Mouse (Mus musculus) embryonic facial prominence, embryonic 13.5 days (tissue): ENCODE results near the gene Sfi1. TPM values are rescaled to one million over a fixed set of nuclear protein-coding genes. Genes with fewer than 3 reads are reported as not detected.

Experiments used
- ATAC-seq: fragments of 200-750 bp; cut with Nextera tagmentation; 2 replicates; pipeline ENCODE4 v1.8.0; 2017; ENCODE audit warnings: low read depth; ENCODE audit not compliant: insufficient number of reproducible peaks, insufficient read depth, low FRiP score, low TSS enrichment
- H3K27ac ChIP-seq: fragments of 300-500 bp; sonication (generic); 2 replicates; pipeline ENCODE4 v1.5.1; 2015; ENCODE audit warnings: moderate library complexity, mild to moderate bottlenecking, inconsistent platforms
- H3K27me3 ChIP-seq: fragments of 300-500 bp; sonication (generic); 2 replicates; pipeline ENCODE4 v1.6.1; 2015; ENCODE audit warnings: mild to moderate bottlenecking, inconsistent platforms
- H3K36me3 ChIP-seq: fragments of 300-500 bp; sonication (generic); 2 replicates; pipeline ENCODE4 v1.6.1; 2015; ENCODE audit warnings: mild to moderate bottlenecking, inconsistent platforms
- H3K4me1 ChIP-seq: fragments of 300-500 bp; sonication (generic); 2 replicates; pipeline ENCODE4 v1.6.1; 2015; ENCODE audit warnings: inconsistent platforms
- H3K4me2 ChIP-seq: fragments of 300-500 bp; sonication (generic); 2 replicates; pipeline ENCODE4 v1.6.1; 2015; ENCODE audit warnings: moderate library complexity, mild to moderate bottlenecking, inconsistent platforms
- H3K4me3 ChIP-seq: fragments of 300-500 bp; sonication (generic); 2 replicates; pipeline ENCODE4 v1.5.1; 2015; ENCODE audit warnings: mild to moderate bottlenecking, inconsistent platforms
- H3K9ac ChIP-seq: fragments of 300-500 bp; sonication (generic); 2 replicates; pipeline ENCODE4 v1.6.1; 2015; ENCODE audit warnings: mild to moderate bottlenecking, inconsistent platforms
- H3K9me3 ChIP-seq: fragments of 300-500 bp; sonication (generic); 2 replicates; pipeline ENCODE4 v1.6.1; 2016; ENCODE audit warnings: inconsistent platforms
- WGBS: fragments of 180-500 bp; shearing (Covaris S2); methylation state at CpG from one replicate; pipeline ENCODE4 v1.1.7; 2015; ENCODE audit warnings: mixed read lengths; 5-methylcytosine and 5-hydroxymethylcytosine counted together
- polyA plus RNA-seq: library from polyadenylated mRNA; unstranded; fragments of >200 nt; fragmentation: Nextera tagmentation; extraction: Ambion mirVana; gene quantifications from 2 replicates; pipeline ENCODE4 v1.2.1, GENCODE M21; 2015

Sfi1 gene
- 17.2 and 19.3 TPM in 2 replicates for polyA plus RNA-seq

DNA sequence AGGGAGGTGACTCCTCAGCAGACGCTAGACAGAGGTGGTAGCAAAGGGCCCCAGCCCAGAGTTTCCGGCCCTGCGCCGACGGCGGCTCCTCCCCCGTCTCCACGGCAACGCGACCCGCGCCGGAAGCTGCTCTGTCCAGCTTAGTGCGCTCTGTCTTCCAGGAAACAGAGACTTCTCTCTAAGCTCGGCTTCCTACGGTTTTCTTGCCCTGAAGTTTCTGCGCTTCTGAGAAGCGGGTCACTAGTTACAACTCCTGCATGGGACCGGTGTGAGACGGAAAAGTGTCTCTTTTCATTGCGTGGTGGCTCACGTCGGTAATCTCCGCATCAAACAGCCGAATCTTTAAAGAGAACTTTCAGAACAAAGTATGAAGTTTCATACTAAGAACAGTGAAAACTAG lies at the start of gene Sfi1:
Sfi1 (minus strand) TSS at position 101 of the 400 bp plus-strand sequence.
- Histone ChIP-seq H3K4me3 (no peak within 1 kb of the TSS), H3K4me2 (no peak within 1 kb of the TSS), H3K9ac (no peak within 1 kb of the TSS), H3K36me3 (no peaks in the 10 kb centered on the region), H3K27me3 (no peaks in the 10 kb centered on the region), H3K9me3 (no peaks in the 10 kb centered on the region), H3K4me1 (no peaks in the 10 kb centered on the region), H3K27ac (no peak within 1 kb of the TSS)
- WGBS = 85% methylated on average over 25 of the region's 25 CpGs
- ATAC-seq = no peak

- Histone ChIP-seq H3K4me3 (no peak overlapping the region), H3K27ac (no peak overlapping the region), H3K4me1 (no peaks in the 10 kb centered on the region), H3K4me2 (no peak overlapping the region), H3K27me3 (no peaks in the 10 kb centered on the region), H3K9ac (no peak overlapping the region), H3K9me3 (peaks cover 7% of the 10 kb centered on the region; the same call in 1 of the 2 replicates), H3K36me3 (peaks cover 96% of the 10 kb centered on the region)
- WGBS = 94% methylated on average over 7 of the region's 7 CpGs
- ATAC-seq = no peak
Measured at GRCm38 (mm10) chr11:3242395-3242794, 49.1 kb upstream of the Sfi1 start.

GRCm38 (mm10) chr11:3235277-3235676 lies 42.0 kb upstream of the Sfi1 start:
- ATAC-seq = no peak
- Histone ChIP-seq H3K9ac (no peak overlapping the region), H3K27me3 (no peaks in the 10 kb centered on the region), H3K4me1 (no peaks in the 10 kb centered on the region), H3K4me3 (no peak overlapping the region), H3K27ac (no peak overlapping the region), H3K9me3 (no peaks in the 10 kb centered on the region), H3K36me3 (peaks cover 95% of the 10 kb centered on the region), H3K4me2 (no peak overlapping the region)
- 91% methylated on average over 5 of the region's 5 CpGs for WGBS

- ATAC-seq = no peak
- Histone ChIP-seq H3K9me3 (no peaks in the 10 kb centered on the region), H3K4me1 (no peaks in the 10 kb centered on the region), H3K4me2 (no peak overlapping the region), H3K36me3 (peaks cover 93% of the 10 kb centered on the region), H3K27me3 (no peaks in the 10 kb centered on the region), H3K4me3 (no peak overlapping the region), H3K9ac (no peak overlapping the region), H3K27ac (no peak overlapping the region)
- 94% methylated on average over 4 of the region's 4 CpGs for WGBS
Measured at GRCm38 (mm10) chr11:3233704-3234103, 40.4 kb upstream of the Sfi1 start.

DNA sequence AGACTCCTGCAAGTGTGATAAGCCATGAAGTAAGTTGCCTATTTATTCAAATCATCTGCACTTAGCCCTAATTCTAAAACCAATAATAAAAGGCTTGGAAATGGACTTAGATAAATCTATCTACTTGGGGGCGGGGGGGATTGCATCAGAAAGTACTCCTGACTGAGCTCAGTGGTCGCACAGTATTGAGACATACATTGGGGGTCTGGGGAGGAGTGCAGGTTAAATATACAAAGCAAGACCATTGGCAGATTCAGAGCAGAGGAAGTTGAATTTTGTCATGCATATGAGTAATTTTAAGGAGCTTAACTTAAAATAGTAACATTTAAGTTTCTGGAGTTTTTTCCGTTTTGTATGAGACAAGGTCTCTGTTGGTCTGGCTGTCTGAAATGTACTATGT lies 39.0 kb upstream of the Sfi1 start:
- no peak for ATAC-seq
- H3K4me2 ChIP-seq = no peak overlapping the region
- no peaks in the 10 kb centered on the region for H3K27me3 ChIP-seq
- H3K9ac ChIP-seq = no peak overlapping the region
- 90% methylated on average over 3 of the region's 3 CpGs for WGBS
- H3K9me3 ChIP-seq = no peaks in the 10 kb centered on the region
- H3K4me1 ChIP-seq = no peaks in the 10 kb centered on the region
- H3K27ac ChIP-seq = no peak overlapping the region
- no peak overlapping the region for H3K4me3 ChIP-seq
- peaks cover 89% of the 10 kb centered on the region for H3K36me3 ChIP-seq

DNA sequence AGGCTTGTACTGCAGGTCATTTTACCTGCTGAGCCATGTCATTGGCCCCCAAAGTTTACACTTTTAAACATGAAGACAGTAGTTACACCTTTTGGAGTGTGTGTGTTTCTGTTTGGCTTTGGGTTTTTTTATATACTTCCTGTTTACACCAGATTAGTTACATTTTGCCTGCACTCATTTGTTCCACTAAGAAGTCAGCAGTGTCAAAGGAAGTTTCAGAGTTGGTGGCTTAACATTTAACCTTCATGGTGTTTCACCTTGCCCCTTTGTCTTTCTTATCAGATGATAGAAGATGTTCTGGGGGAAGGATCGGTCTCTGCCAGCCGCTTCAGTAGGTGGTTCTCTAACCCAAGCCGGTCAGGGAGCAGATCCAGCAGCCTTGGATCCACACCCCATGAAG lies 33.9 kb upstream of the Sfi1 start:
- H3K4me1 ChIP-seq = no peaks in the 10 kb centered on the region
- no peak overlapping the region for H3K9ac ChIP-seq
- H3K9me3 ChIP-seq = no peaks in the 10 kb centered on the region
- 98% methylated on average over 3 of the region's 3 CpGs for WGBS
- ATAC-seq = no peak
- H3K27me3 ChIP-seq = no peaks in the 10 kb centered on the region
- H3K36me3 ChIP-seq = peaks cover 90% of the 10 kb centered on the region
- H3K27ac ChIP-seq = no peak overlapping the region
- no peak overlapping the region for H3K4me2 ChIP-seq
- H3K4me3 ChIP-seq = no peak overlapping the region

GRCm38 (mm10) chr11:3223105-3223504 lies 29.8 kb upstream of the Sfi1 start:
- H3K36me3 ChIP-seq = peaks cover 86% of the 10 kb centered on the region
- WGBS = 55% methylated on average over 5 of the region's 5 CpGs
- H3K27ac ChIP-seq = no peak overlapping the region
- H3K4me3 ChIP-seq = no peak overlapping the region
- no peak overlapping the region for H3K4me2 ChIP-seq
- no peak for ATAC-seq
- H3K27me3 ChIP-seq = no peaks in the 10 kb centered on the region
- no peak overlapping the region for H3K9ac ChIP-seq
- no peaks in the 10 kb centered on the region for H3K9me3 ChIP-seq
- no peaks in the 10 kb centered on the region for H3K4me1 ChIP-seq

- ATAC-seq = no peak
- peaks cover 82% of the 10 kb centered on the region for H3K36me3 ChIP-seq
- no peaks in the 10 kb centered on the region for H3K9me3 ChIP-seq
- H3K4me2 ChIP-seq = no peak overlapping the region
- no peak overlapping the region for H3K9ac ChIP-seq
- H3K4me3 ChIP-seq = no peak overlapping the region
- H3K4me1 ChIP-seq = no peaks in the 10 kb centered on the region
- no peak overlapping the region for H3K27ac ChIP-seq
- 98% methylated on average over 1 of the region's 1 CpGs for WGBS
- H3K27me3 ChIP-seq = no peaks in the 10 kb centered on the region
Measured at GRCm38 (mm10) chr11:3212526-3212925, 19.3 kb upstream of the Sfi1 start.

GRCm38 (mm10) chr11:3206783-3207182 lies 13.5 kb upstream of the Sfi1 start:
- Histone ChIP-seq H3K4me1 (peaks cover 7% of the 10 kb centered on the region), H3K4me2 (no peak overlapping the region), H3K4me3 (no peak overlapping the region), H3K9ac (no peak overlapping the region), H3K9me3 (no peaks in the 10 kb centered on the region), H3K27ac (no peak overlapping the region), H3K27me3 (no peaks in the 10 kb centered on the region), H3K36me3 (peaks cover 62% of the 10 kb centered on the region)
- no peak for ATAC-seq
- WGBS = 91% methylated on average over 3 of the region's 3 CpGs

DNA sequence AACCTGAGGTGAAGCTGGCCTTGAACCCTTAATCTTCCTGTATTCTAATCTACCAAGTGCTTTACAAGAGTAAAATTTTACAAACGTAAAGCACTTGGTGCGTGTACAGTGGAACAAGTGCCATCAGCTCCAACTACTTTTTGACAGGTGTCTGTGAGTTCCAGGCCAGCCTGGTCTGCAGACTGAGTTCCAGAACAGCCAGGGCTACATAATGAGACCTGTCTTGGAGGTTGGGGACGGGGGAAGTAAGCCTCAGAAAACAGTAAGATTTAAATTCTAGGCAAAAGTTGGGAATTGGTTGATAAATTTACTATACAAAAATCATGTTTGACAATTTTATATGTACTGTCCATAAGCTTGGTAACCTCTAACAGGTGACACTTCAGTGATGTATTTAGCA lies 11.9 kb upstream of the Sfi1 start:
- H3K27me3 ChIP-seq = no peaks in the 10 kb centered on the region
- ATAC-seq = no peak
- H3K36me3 ChIP-seq = peaks cover 54% of the 10 kb centered on the region

DNA sequence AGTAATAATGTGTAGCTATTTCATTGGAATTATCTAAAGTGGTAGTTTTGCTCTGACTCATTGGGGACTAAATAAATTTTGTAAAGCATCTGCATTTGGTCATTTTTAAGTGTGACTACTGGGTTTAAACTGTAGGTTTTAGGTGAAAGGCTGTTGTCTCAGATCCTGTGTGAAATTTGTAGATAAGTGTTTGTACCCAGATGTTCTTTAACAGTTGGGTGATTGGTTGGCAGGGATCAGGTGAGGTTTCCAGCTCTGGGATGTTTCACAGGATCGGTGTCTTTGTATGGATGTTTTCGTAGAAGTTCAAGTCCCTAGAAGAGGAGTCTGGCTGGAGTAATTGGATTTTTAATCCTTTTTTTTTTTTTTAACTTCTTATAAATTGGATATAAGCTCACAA lies 10.5 kb upstream of the Sfi1 start:
- Histone ChIP-seq H3K27me3 (no peaks in the 10 kb centered on the region), H3K9ac (no peak overlapping the region), H3K36me3 (peaks cover 42% of the 10 kb centered on the region), H3K9me3 (no peaks in the 10 kb centered on the region), H3K4me3 (peak overlapping the region; percentile 43), H3K27ac (no peak overlapping the region), H3K4me1 (peaks cover 7% of the 10 kb centered on the region), H3K4me2 (peak overlapping the region; percentile 38)
- no peak for ATAC-seq
- WGBS = 86% methylated on average over 2 of the region's 2 CpGs

More for the DNA sequence above, 11.9 kb upstream of the Sfi1 start:
- no peak overlapping the region for H3K4me3 ChIP-seq
- H3K4me2 ChIP-seq = no peak overlapping the region
- no peak overlapping the region for H3K9ac ChIP-seq
- no peak overlapping the region for H3K27ac ChIP-seq
- 96% methylated on average over 3 of the region's 3 CpGs for WGBS
- peaks cover 7% of the 10 kb centered on the region for H3K4me1 ChIP-seq
- no peaks in the 10 kb centered on the region for H3K9me3 ChIP-seq

- peak overlapping the region; percentile 66 for H3K9ac ChIP-seq
- H3K27me3 ChIP-seq = no peaks in the 10 kb centered on the region
- H3K4me3 ChIP-seq = peak overlapping the region; percentile 43
- peaks cover 33% of the 10 kb centered on the region for H3K36me3 ChIP-seq
- H3K4me2 ChIP-seq = peak overlapping the region; percentile 38
- no peak for ATAC-seq
- WGBS = under 1% methylated on average over 50 of the region's 57 CpGs
- peak overlapping the region; percentile 5 for H3K27ac ChIP-seq
- peaks cover 7% of the 10 kb centered on the region for H3K4me1 ChIP-seq
- no peaks in the 10 kb centered on the region for H3K9me3 ChIP-seq
Measured at GRCm38 (mm10) chr11:3202781-3203441, 9.6 kb upstream of the Sfi1 start.
